Mouse (Mus musculus): Measurements from ENCODE around the gene Zdhhc7. TPM values are rescaled to one million over a fixed set of nuclear protein-coding genes. Genes with fewer than 3 reads are reported as not detected.

The Zdhhc7 gene
- polyA plus RNA-seq (2015; fragmentation: Nextera tagmentation; extraction: Ambion mirVana): 9.9 and 10.8 TPM in 2 replicates

- DNase-seq: peak; percentile 83
- peak; percentile 74 for ATAC-seq
- H3K4me2 ChIP-seq (ENCODE audit: low read depth, low read length): peak within 1 kb of the TSS; percentile 85
- peak within 1 kb of the TSS; percentile 84 for H3K27ac ChIP-seq (ENCODE audit: low read depth)
- no peaks in the 10 kb centered on the region for H3K27me3 ChIP-seq (ENCODE audit: insufficient read depth, low read length)
- WGBS (ENCODE audit: insufficient replicate concordance): under 1% methylated on average over 88 of the region's 88 CpGs
- TF ChIP-seq CTCF (IDR thresholded peaks at IDR 0.05; ENCODE audit: low read depth): 0 out of 2 replicates have a peak, but pooled peaks have one; percentile 10
- no peak for TF ChIP-seq EP300 (IDR thresholded peaks at IDR 0.05; ENCODE audit: low read depth)
- H3K36me3 ChIP-seq (replicated peaks; ENCODE audit: insufficient read depth, low read length): no peaks in the 10 kb centered on the region
- no peaks in the 10 kb centered on the region for H3K9me3 ChIP-seq (ENCODE audit: low read length)
- H3K4me3 ChIP-seq (ENCODE audit: low read depth, low read length): peak within 1 kb of the TSS; percentile 84
- peaks cover 20% of the 10 kb centered on the region for H3K4me1 ChIP-seq (ENCODE audit: insufficient read depth)
- H3K9ac ChIP-seq (replicated peaks): peak within 1 kb of the TSS; percentile 84
Measured at GRCm38 (mm10) chr8:120101068-120101972, at the start of gene Zdhhc7. Gene Zdhhc7 (minus strand): TSS chr8:120101482.

GRCm38 (mm10) chr8:120150028-120150427, 48.7 kb upstream of the Zdhhc7 start:
- Histone ChIP-seq H3K9me3 (ENCODE audit: low read length) (no peaks in the 10 kb centered on the region), H3K36me3 (replicated peaks; ENCODE audit: insufficient read depth, low read length) (0 out of 2 replicates have a peak, but pooled peaks cover 3% of the 10 kb centered on the region), H3K27ac (ENCODE audit: low read depth) (no peak overlapping the region), H3K9ac (replicated peaks) (no peak overlapping the region), H3K27me3 (ENCODE audit: insufficient read depth, low read length) (no peaks in the 10 kb centered on the region), H3K4me1 (ENCODE audit: insufficient read depth) (no peaks in the 10 kb centered on the region), H3K4me2 (ENCODE audit: low read depth, low read length) (no peak overlapping the region), H3K4me3 (ENCODE audit: low read depth, low read length) (no peak overlapping the region)
- DNase-seq (no peak), ATAC-seq (no peak)
- 59% methylated on average over 12 of the region's 12 CpGs for WGBS (ENCODE audit: insufficient replicate concordance)
- TF ChIP-seq CTCF (IDR thresholded peaks at IDR 0.05; ENCODE audit: low read depth) (no peak), EP300 (IDR thresholded peaks at IDR 0.05; ENCODE audit: low read depth) (no peak)

GRCm38 (mm10) chr8:120146051-120146450, 44.8 kb upstream of the Zdhhc7 start:
- H3K27ac ChIP-seq (ENCODE audit: low read depth): no peak overlapping the region
- whole genome bisulfite sequencing (ENCODE audit: insufficient replicate concordance): 78% methylated on average over 1 of the region's 1 CpGs
- H3K4me1 ChIP-seq (ENCODE audit: insufficient read depth): no peaks in the 10 kb centered on the region
- H3K27me3 ChIP-seq (ENCODE audit: insufficient read depth, low read length): no peaks in the 10 kb centered on the region
- TF ChIP-seq EP300 (IDR thresholded peaks at IDR 0.05; ENCODE audit: low read depth) (no peak), CTCF (IDR thresholded peaks at IDR 0.05; ENCODE audit: low read depth) (no peak)
- ATAC-seq: no peak
- DNase-seq: no peak
- no peak overlapping the region for H3K4me3 ChIP-seq (ENCODE audit: low read depth, low read length)
- H3K36me3 ChIP-seq (replicated peaks; ENCODE audit: insufficient read depth, low read length): no peaks in the 10 kb centered on the region
- no peak overlapping the region for H3K9ac ChIP-seq (replicated peaks)
- H3K9me3 ChIP-seq (ENCODE audit: low read length): no peaks in the 10 kb centered on the region
- no peak overlapping the region for H3K4me2 ChIP-seq (ENCODE audit: low read depth, low read length)

- H3K9me3 ChIP-seq (ENCODE audit: low read length): no peaks in the 10 kb centered on the region
- WGBS (ENCODE audit: insufficient replicate concordance): 50% methylated on average over 12 of the region's 12 CpGs
- H3K4me3 ChIP-seq (ENCODE audit: low read depth, low read length): no peak overlapping the region
- H3K9ac ChIP-seq (replicated peaks): no peak overlapping the region
- no peak overlapping the region for H3K4me2 ChIP-seq (ENCODE audit: low read depth, low read length)
- no peak for TF ChIP-seq EP300 (IDR thresholded peaks at IDR 0.05; ENCODE audit: low read depth)
- no peak for TF ChIP-seq CTCF (IDR thresholded peaks at IDR 0.05; ENCODE audit: low read depth)
- no peak for ATAC-seq
- no peak overlapping the region for H3K27ac ChIP-seq (ENCODE audit: low read depth)
- no peak for DNase-seq
- H3K4me1 ChIP-seq (ENCODE audit: insufficient read depth): no peaks in the 10 kb centered on the region
- no peaks in the 10 kb centered on the region for H3K27me3 ChIP-seq (ENCODE audit: insufficient read depth, low read length)
- H3K36me3 ChIP-seq (replicated peaks; ENCODE audit: insufficient read depth, low read length): no peaks in the 10 kb centered on the region
Measured at GRCm38 (mm10) chr8:120144652-120145301, 43.5 kb upstream of the Zdhhc7 start.

- DNase-seq (no peak), ATAC-seq (no peak)
- Histone ChIP-seq H3K27me3 (ENCODE audit: insufficient read depth, low read length) (no peaks in the 10 kb centered on the region), H3K4me2 (ENCODE audit: low read depth, low read length) (no peak overlapping the region), H3K27ac (ENCODE audit: low read depth) (no peak overlapping the region), H3K9me3 (ENCODE audit: low read length) (no peaks in the 10 kb centered on the region), H3K9ac (replicated peaks) (no peak overlapping the region), H3K4me1 (ENCODE audit: insufficient read depth) (no peaks in the 10 kb centered on the region), H3K4me3 (ENCODE audit: low read depth, low read length) (no peak overlapping the region), H3K36me3 (replicated peaks; ENCODE audit: insufficient read depth, low read length) (no peaks in the 10 kb centered on the region)
- WGBS (ENCODE audit: insufficient replicate concordance): 72% methylated on average over 15 of the region's 15 CpGs
- TF ChIP-seq CTCF (IDR thresholded peaks at IDR 0.05; ENCODE audit: low read depth) (no peak), EP300 (IDR thresholded peaks at IDR 0.05; ENCODE audit: low read depth) (no peak)
Measured at GRCm38 (mm10) chr8:120143911-120144651, 42.8 kb upstream of the Zdhhc7 start.

- Histone ChIP-seq H3K27me3 (ENCODE audit: insufficient read depth, low read length) (no peaks in the 10 kb centered on the region), H3K4me2 (ENCODE audit: low read depth, low read length) (no peak overlapping the region), H3K27ac (ENCODE audit: low read depth) (no peak overlapping the region), H3K9me3 (ENCODE audit: low read length) (no peaks in the 10 kb centered on the region), H3K4me3 (ENCODE audit: low read depth, low read length) (no peak overlapping the region), H3K9ac (replicated peaks) (no peak overlapping the region), H3K36me3 (replicated peaks; ENCODE audit: insufficient read depth, low read length) (no peaks in the 10 kb centered on the region), H3K4me1 (ENCODE audit: insufficient read depth) (no peaks in the 10 kb centered on the region)
- WGBS (ENCODE audit: insufficient replicate concordance): 69% methylated on average over 3 of the region's 3 CpGs
- ATAC-seq: no peak
- TF ChIP-seq CTCF (IDR thresholded peaks at IDR 0.05; ENCODE audit: low read depth) (no peak), EP300 (IDR thresholded peaks at IDR 0.05; ENCODE audit: low read depth) (no peak)
- DNase-seq: no peak
Measured at GRCm38 (mm10) chr8:120140769-120141168, 39.5 kb upstream of the Zdhhc7 start.

Measured in liver, postnatal 0 days (tissue).